Mouse (Mus musculus) thymus, adult 2 months (tissue): Measurements from ENCODE around the gene Zfyve21.

Source experiments
- CTCF ChIP-seq: fragments of 200-500 bp; IDR thresholded peaks from 2 replicates; pipeline ENCODE4 v1.5.1; 2012; ENCODE audit warnings: mild to moderate bottlenecking, control low read depth, low read length, moderate library complexity, borderline replicate concordance; ENCODE audit not compliant: control insufficient read depth, poor library complexity, insufficient read depth; ENCODE audit errors: extremely low read depth
- POLR2A ChIP-seq: fragments of 200-500 bp; IDR thresholded peaks from 2 replicates; pipeline ENCODE4 v1.6.1; 2012; ENCODE audit warnings: mild to moderate bottlenecking, low read length, control low read depth, moderate library complexity; ENCODE audit not compliant: control insufficient read depth, poor library complexity, insufficient read depth; ENCODE audit errors: extremely low read depth

DNA sequence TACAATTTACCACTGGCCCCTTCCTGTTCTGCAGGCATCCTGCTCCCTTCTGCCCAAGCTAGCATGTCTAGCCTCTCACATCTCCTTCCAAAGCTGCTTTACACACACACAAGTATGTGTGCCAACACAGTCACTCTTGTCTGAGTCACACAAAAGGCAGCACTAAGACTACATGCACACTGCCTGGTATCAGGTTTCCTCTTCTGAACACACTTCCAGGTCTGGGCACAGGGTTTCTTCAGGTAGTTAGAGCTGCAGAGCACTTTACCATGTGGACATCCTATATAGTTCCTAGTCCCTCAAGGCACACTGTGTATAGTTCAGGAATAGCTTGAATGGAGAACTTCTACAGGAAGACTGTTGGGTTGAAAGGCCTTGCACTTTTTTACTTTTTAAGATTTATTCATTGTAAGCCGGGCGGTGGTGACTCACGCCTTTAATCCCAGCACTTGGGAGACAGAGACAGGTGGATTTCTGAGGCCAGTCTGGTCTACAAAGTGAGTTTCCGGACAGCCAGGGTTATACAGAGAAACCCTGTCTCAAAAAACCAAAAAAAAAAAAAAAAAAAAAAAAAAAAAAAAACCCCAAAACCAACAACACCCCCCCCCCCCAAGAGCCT lies 50.3 kb downstream of the Zfyve21 start:
- TF ChIP-seq CTCF: no peak
- no peak for TF ChIP-seq POLR2A
